Mouse (Mus musculus) forebrain, embryonic 15.5 days (tissue): ENCODE measurements around the gene Omg. TPM values are rescaled to one million over a fixed set of nuclear protein-coding genes. Genes with fewer than 3 reads are reported as not detected.

Source experiments
- polyA plus RNA-seq: library from polyadenylated mRNA; unstranded; fragments of >200 nt; fragmentation: Nextera tagmentation; extraction: Ambion mirVana; gene quantifications from 2 replicates; pipeline ENCODE4 v1.2.1, GENCODE M21; 2015

Gene Omg
- polyA plus RNA-seq, 1 experiment from 2014 or later = 3.0 TPM

Other genes starting within 250 kb of the Omg start
- 438 and 470 TPM in 2 replicates for gene Wsb1, start 249.4 kb downstream of the Omg start, polyA plus RNA-seq
- not detected in 2 replicates for gene Gm9964, start 207.2 kb downstream of the Omg start, polyA plus RNA-seq
- 5.9 and 6.4 TPM in 2 replicates for gene Nf1, start 164.4 kb downstream of the Omg start, polyA plus RNA-seq
- gene Evi2b, start 19.7 kb upstream of the Omg start, polyA plus RNA-seq = not detected in 2 replicates
- gene Evi2, start 26.5 kb upstream of the Omg start, polyA plus RNA-seq = 0.45 and 0.59 TPM in 2 replicates
- 2.2 and 3.9 TPM in 2 replicates for gene Evi2a, start 26.5 kb upstream of the Omg start, polyA plus RNA-seq
- 25.6 TPM in 2 replicates for gene Rab11fip4, start 87.1 kb upstream of the Omg start, polyA plus RNA-seq